In the genomic region with DNA sequence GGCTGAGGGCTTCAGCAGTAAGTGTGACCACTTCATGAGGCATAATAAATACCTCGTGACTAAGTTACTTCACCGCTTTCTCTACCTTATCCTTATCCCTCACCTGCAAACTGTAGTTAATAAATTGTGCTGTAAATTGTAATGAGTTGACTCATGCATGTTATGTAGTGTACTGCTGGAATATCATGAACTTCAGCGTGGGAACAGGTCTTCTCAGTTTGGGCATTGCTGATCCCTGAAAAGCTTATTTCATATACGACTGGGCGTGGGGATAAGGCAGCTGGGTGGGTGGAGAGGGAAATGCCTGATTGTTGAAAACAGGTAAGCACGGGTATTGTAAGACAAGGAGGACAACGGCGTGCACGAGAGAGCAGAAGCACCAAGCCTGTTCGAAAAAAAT, we compare ENCODE assay signal across 8 mouse cellular contexts. TPM values are rescaled to one million over a fixed set of nuclear protein-coding genes. Genes with fewer than 3 reads are reported as not detected.
DNase-seq lines count a peak whose midpoint lies in the region; ATAC-seq and TF ChIP-seq lines count a peak whose summit lies in the region.

No protein-coding gene starts in this region.

- DNase-seq in gastrocnemius, adult 2 months: no peak
- no peak for DNase-seq in gastrocnemius, postnatal 10 days
- no peak for DNase-seq in thymus, adult 2 months
- no peak for DNase-seq in thymus, adult 18-20 months
- DNase-seq in liver, embryonic 14.5 days (ENCODE audit: low read depth in 3 of 3, low spot score in 3 of 3): no peak
- DNase-seq in frontal cortex, postnatal 25 days (ENCODE audit: low spot score in 2 of 2): no peak
- DNase-seq in frontal cortex, postnatal 14 days (ENCODE audit: low spot score in 2 of 2): no peak
- DNase-seq in kidney, adult 9 months: no peak

- peak overlapping the region; percentile 71 for H3K4me3 ChIP-seq in gastrocnemius, adult 2 months
- H3K4me3 ChIP-seq in thymus, adult 2 months (ENCODE audit: control insufficient read depth, insufficient read depth, low read length): peak overlapping the region; percentile 63
- H3K4me3 ChIP-seq in liver, embryonic 14.5 days (ENCODE audit: insufficient read depth in 1 of 2, low read depth in 2 of 2, low read length in 2 of 2): no peak overlapping the region; a peak in 1 of 4 replicates

- no peaks in the 10 kb centered on the region for H3K9me3 ChIP-seq in liver, embryonic 14.5 days (ENCODE audit: control insufficient read depth, low read length)

- no peaks in the 10 kb centered on the region for H3K27me3 ChIP-seq in thymus, adult 2 months (ENCODE audit: control insufficient read depth, insufficient read depth, low read length)
- peaks cover 2% of the 10 kb centered on the region; the same call in 1 of the 2 replicates for H3K27me3 ChIP-seq in liver, embryonic 14.5 days (ENCODE audit: control insufficient read depth, insufficient read depth, low read length)

- no peak for TF ChIP-seq CTCF in gastrocnemius, adult 2 months (IDR thresholded peaks at IDR 0.05)
- TF ChIP-seq CTCF in thymus, adult 2 months (IDR thresholded peaks at IDR 0.05; ENCODE audit: borderline replicate concordance, control insufficient read depth, extremely low read depth, insufficient read depth, low read length, poor library complexity): no peak
- TF ChIP-seq CTCF in liver, embryonic 14.5 days (IDR thresholded peaks at IDR 0.05; ENCODE audit: low read depth): no peak

- ATAC-seq in liver, embryonic 14.5 days (ENCODE audit: insufficient read depth): no peak

- peak overlapping the region; percentile 60 for H3K4me2 ChIP-seq in liver, embryonic 14.5 days (ENCODE audit: low read depth)

- intact Hi-C loops in gastrocnemius, adult 2 months (cut with DNase I): no loop called here

- no peaks in the 10 kb centered on the region for H3K36me3 ChIP-seq in thymus, adult 2 months (ENCODE audit: control insufficient read depth, insufficient read depth, low read length)
- no peaks in the 10 kb centered on the region for H3K36me3 ChIP-seq in liver, embryonic 14.5 days (replicated peaks; ENCODE audit: control insufficient read depth, insufficient read depth, low read depth)

- WGBS in thymus, adult 2 months: 32% methylated on average over 10 of the region's 10 CpGs
- 31% methylated on average over 10 of the region's 10 CpGs for WGBS in liver, embryonic 14.5 days (ENCODE audit: insufficient replicate concordance)

- no peak overlapping the region for H3K27ac ChIP-seq in gastrocnemius, adult 2 months
- H3K27ac ChIP-seq in thymus, adult 2 months (ENCODE audit: control insufficient read depth, insufficient read depth, low read length): no peak overlapping the region
- no peak overlapping the region for H3K27ac ChIP-seq in liver, embryonic 14.5 days

- H3K4me1 ChIP-seq in thymus, adult 2 months (replicated peaks; ENCODE audit: control insufficient read depth, insufficient read depth, low read length): peaks cover 19% of the 10 kb centered on the region
- peaks cover 0 to 2% of the 10 kb centered on the region in 2 experiments; a peak in 1 of 4 replicates for H3K4me1 ChIP-seq in liver, embryonic 14.5 days (replicated peaks; ENCODE audit: control insufficient read depth in 2 of 2, insufficient read depth in 2 of 2, low read length in 1 of 2)

- no peak overlapping the region for H3K9ac ChIP-seq in liver, embryonic 14.5 days (replicated peaks)

- TF ChIP-seq EP300 in liver, embryonic 14.5 days (IDR thresholded peaks at IDR 0.05; ENCODE audit: low read depth): no peak

- no peak for TF ChIP-seq POLR2A in thymus, adult 2 months (IDR thresholded peaks at IDR 0.05; ENCODE audit: control insufficient read depth, extremely low read depth, insufficient read depth, low read length, poor library complexity)

RNA-seq across cellular contexts. Expression of a gene that starts 0.6 kb away (rescaled TPM):
- total RNA-seq in gastrocnemius, adult 2 months (2021): not detected
- total RNA-seq in gastrocnemius, postnatal 10 days (2021): under 1 TPM; 0.26 to 0.41 TPM
- 1.6 and 1.7 TPM in 2 replicates for polyA plus RNA-seq in thymus, adult 2 months (2012; rRNA removed)
- 1.2 and 1.7 TPM in 2 replicates for polyA plus RNA-seq in liver, embryonic 14.5 days (2012; rRNA removed)
- polyA plus RNA-seq in liver, embryonic 14.5 days (2014; fragmentation: Nextera tagmentation; extraction: Ambion mirVana): 8.9 and 10.0 TPM in 2 replicates

RNA-seq across cellular contexts. Expression of a gene that starts 2.9 kb away (rescaled TPM):
- not detected for total RNA-seq in gastrocnemius, adult 2 months (2021)
- total RNA-seq in gastrocnemius, postnatal 10 days (2021): not detected
- 1.4 and 1.6 TPM in 2 replicates for polyA plus RNA-seq in thymus, adult 2 months (2012; rRNA removed)
- polyA plus RNA-seq in liver, embryonic 14.5 days (2012; rRNA removed): not detected in 2 replicates
- not detected in 2 replicates for polyA plus RNA-seq in liver, embryonic 14.5 days (2014; fragmentation: Nextera tagmentation; extraction: Ambion mirVana)

RNA-seq across cellular contexts. Expression of a gene that starts 59.6 kb away (rescaled TPM):
- not detected for total RNA-seq in gastrocnemius, adult 2 months (2021)
- total RNA-seq in gastrocnemius, postnatal 10 days (2021): not detected
- polyA plus RNA-seq in thymus, adult 2 months (2012; rRNA removed): 0.15 TPM in 2 replicates
- not detected in 2 replicates for polyA plus RNA-seq in liver, embryonic 14.5 days (2012; rRNA removed)
- not detected in 2 replicates for polyA plus RNA-seq in liver, embryonic 14.5 days (2014; fragmentation: Nextera tagmentation; extraction: Ambion mirVana)

Comparison
In these comparisons a context has a peak if more than half of its experiments do, and no peak if none do; other contexts are left out.
1. H3K4me3 ChIP-seq: peak in gastrocnemius, adult 2 months (single experiment) and thymus, adult 2 months (single experiment); none in liver, embryonic 14.5 days (0 of 2).